Mouse (Mus musculus) stomach, embryonic 14.5 days (tissue): ENCODE measurements around the gene Tedc1. TPM values are rescaled to one million over a fixed set of nuclear protein-coding genes. Genes with fewer than 3 reads are reported as not detected.

ENCODE experiments used
- ATAC-seq: fragments of 200-750 bp; cut with Nextera tagmentation; 2 replicates; pipeline ENCODE4 v1.8.0; 2017; ENCODE audit warnings: low read depth, moderate TSS enrichment; ENCODE audit not compliant: insufficient number of reproducible peaks, insufficient read depth, low FRiP score
- H3K27ac ChIP-seq: fragments of 300-500 bp; sonication (generic); 2 replicates; pipeline ENCODE4 v1.5.1; 2014; ENCODE audit warnings: mild to moderate bottlenecking, low read length, moderate library complexity, mixed read lengths
- H3K27me3 ChIP-seq: fragments of 300-500 bp; sonication (generic); 2 replicates; pipeline ENCODE4 v1.6.1; 2014; ENCODE audit warnings: low read length, control low read depth, mixed read lengths; ENCODE audit not compliant: control insufficient read depth, insufficient read depth
- H3K36me3 ChIP-seq: fragments of 300-500 bp; sonication (generic); 2 replicates; pipeline ENCODE4 v1.6.1; 2014; ENCODE audit warnings: mild to moderate bottlenecking, control low read depth, low read length, moderate library complexity, mixed read lengths; ENCODE audit not compliant: control insufficient read depth, insufficient read depth
- H3K4me1 ChIP-seq: fragments of 300-500 bp; sonication (generic); 2 replicates; pipeline ENCODE4 v1.6.1; 2014; ENCODE audit warnings: low read length, control low read depth, mixed read lengths; ENCODE audit not compliant: control insufficient read depth, insufficient read depth
- H3K4me2 ChIP-seq: fragments of 300-500 bp; sonication (generic); replicated peaks from 2 replicates; pipeline ENCODE4 v1.6.1; 2014; ENCODE audit warnings: low read depth, low read length, control low read depth
- H3K4me3 ChIP-seq: fragments of 300-500 bp; sonication (generic); 2 replicates; pipeline ENCODE4 v1.5.1; 2014; ENCODE audit warnings: low read depth, low read length, control low read depth
- H3K9ac ChIP-seq: fragments of 300-500 bp; sonication (generic); replicated peaks from 2 replicates; pipeline ENCODE4 v1.6.1; 2014; ENCODE audit warnings: low read depth, mild to moderate bottlenecking, control low read depth, low read length, moderate library complexity, mixed read lengths
- H3K9me3 ChIP-seq: fragments of 300-500 bp; sonication (generic); 2 replicates; pipeline ENCODE4 v1.6.1; 2016; ENCODE audit warnings: low read depth, low read length, control low read depth; ENCODE audit not compliant: control insufficient read depth
- WGBS: fragments of 180-500 bp; shearing (Covaris S2); extraction: QIAGEN DNeasy Blood & Tissue Kit; methylation state at CpG from one replicate; pipeline ENCODE4 v1.1.7; 2014; 5-methylcytosine and 5-hydroxymethylcytosine counted together
- polyA plus RNA-seq: library from polyadenylated mRNA; unstranded; fragments of >200 nt; fragmentation: Nextera tagmentation; extraction: Ambion mirVana; gene quantifications from 2 replicates; pipeline ENCODE4 v1.2.1, GENCODE M21; 2014

Gene Tedc1
- polyA plus RNA-seq, 1 experiment from 2014 or later, result 34.7 TPM

DNA sequence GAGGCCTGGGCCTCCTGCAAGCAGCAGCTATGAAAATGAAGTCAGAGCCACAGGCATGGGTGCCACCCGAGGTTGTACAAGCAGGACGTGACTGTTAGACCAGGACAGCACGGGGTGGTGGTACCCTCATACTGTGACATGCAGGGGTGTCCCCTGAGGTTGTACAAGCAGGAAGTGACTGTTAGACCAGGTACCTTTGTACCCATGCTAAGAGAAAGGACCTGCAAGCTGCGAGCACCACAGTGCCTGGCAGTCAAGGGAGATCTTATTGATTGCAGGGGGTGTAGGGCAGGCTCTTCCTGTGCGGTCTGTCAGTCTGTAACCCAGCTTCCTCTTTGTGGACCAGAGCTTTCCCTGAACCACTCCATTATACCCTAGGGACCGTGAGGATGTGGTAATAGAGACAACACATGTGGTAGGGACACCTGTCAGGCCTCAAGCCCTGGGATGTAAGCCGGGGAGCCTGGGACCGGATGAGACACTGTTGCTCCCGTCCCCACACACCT, 11.9 kb downstream of the Tedc1 start:
- H3K27ac ChIP-seq, result no peak overlapping the region
- H3K9me3 ChIP-seq, result no peaks in the 10 kb centered on the region
- H3K4me2 ChIP-seq, result no peak overlapping the region
- no peaks in the 10 kb centered on the region for H3K4me1 ChIP-seq
- no peak overlapping the region for H3K9ac ChIP-seq
- WGBS, result 75% methylated on average over 9 of the region's 9 CpGs
- no peak overlapping the region for H3K4me3 ChIP-seq
- ATAC-seq, result no peak
- peaks cover 2% of the 10 kb centered on the region; the same call in 1 of the 2 replicates for H3K36me3 ChIP-seq
- H3K27me3 ChIP-seq, result no peaks in the 10 kb centered on the region

DNA sequence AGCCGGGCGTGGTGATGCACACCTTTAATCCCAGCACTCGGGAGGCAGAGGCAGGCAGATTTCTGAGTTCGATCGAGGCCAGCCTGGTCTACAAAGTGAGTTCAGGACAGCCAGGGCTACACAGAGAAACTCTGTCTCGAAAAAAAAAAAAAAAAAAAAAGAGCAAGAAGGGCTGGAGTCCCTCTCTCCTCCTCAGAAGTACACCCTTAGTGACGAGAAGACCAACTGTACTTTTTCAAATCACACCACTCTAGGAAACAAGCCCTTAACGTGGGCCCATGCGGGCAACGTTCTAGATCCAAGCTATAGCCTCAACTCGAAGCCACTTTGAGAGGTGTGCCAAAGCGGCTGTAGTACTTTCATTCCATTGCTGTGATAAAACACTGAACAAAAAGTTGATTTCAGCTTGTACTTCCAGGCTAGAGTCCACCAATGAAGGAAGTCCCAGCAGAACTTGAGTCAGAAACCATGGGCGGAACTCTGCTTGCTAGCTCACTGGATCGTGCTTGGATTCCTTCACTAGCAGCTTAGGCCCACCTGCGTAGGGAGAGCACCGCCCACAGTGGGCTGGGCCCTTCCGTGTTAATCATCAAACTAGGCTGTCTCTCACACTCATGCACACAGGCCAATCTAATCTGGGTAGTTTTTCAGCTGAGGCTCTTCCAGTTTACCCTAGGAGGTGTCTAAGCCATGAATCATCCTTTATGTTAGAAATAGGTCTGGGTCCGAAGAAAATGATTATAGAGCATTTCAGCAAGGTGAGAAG, 20.9 kb downstream of the Tedc1 start:
- ATAC-seq, result no peak
- 85% methylated on average over 18 of the region's 18 CpGs for WGBS

DNA sequence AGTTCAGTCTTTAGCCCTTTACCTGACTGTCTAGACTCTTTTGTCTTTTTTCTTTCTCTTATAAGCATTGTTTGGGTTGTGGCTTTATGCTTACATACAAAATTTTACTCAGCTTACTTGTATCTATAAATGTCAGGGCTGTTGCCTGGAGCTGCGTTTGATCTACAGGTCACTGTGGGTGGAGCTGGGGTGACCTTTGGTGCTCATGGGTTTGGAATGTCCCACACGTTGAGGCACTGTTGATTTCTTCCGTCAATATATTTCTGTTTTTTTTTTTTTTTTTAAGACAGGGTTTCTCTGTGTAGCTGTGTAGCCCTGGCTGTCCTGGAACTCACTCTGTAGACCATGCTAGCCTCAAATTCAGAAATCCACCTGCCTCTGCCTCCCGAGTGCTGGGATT, 24.8 kb downstream of the Tedc1 start:
- 0 out of 2 replicates have a peak, but pooled peaks cover under 1% of the 10 kb centered on the region for H3K4me1 ChIP-seq
- no peak for ATAC-seq
- H3K4me3 ChIP-seq, result no peak overlapping the region
- no peaks in the 10 kb centered on the region for H3K9me3 ChIP-seq
- no peak overlapping the region for H3K4me2 ChIP-seq
- 39% methylated on average over 4 of the region's 4 CpGs for WGBS
- H3K36me3 ChIP-seq, result no peaks in the 10 kb centered on the region
- no peak overlapping the region for H3K9ac ChIP-seq
- H3K27ac ChIP-seq, result no peak overlapping the region
- H3K27me3 ChIP-seq, result no peaks in the 10 kb centered on the region

More for the DNA sequence above, 20.9 kb downstream of the Tedc1 start:
- no peak overlapping the region for H3K27ac ChIP-seq
- no peak overlapping the region for H3K9ac ChIP-seq
- no peaks in the 10 kb centered on the region for H3K9me3 ChIP-seq
- H3K4me2 ChIP-seq, result no peak overlapping the region
- no peaks in the 10 kb centered on the region for H3K4me1 ChIP-seq
- no peaks in the 10 kb centered on the region for H3K27me3 ChIP-seq
- H3K4me3 ChIP-seq, result no peak overlapping the region
- no peaks in the 10 kb centered on the region for H3K36me3 ChIP-seq

DNA sequence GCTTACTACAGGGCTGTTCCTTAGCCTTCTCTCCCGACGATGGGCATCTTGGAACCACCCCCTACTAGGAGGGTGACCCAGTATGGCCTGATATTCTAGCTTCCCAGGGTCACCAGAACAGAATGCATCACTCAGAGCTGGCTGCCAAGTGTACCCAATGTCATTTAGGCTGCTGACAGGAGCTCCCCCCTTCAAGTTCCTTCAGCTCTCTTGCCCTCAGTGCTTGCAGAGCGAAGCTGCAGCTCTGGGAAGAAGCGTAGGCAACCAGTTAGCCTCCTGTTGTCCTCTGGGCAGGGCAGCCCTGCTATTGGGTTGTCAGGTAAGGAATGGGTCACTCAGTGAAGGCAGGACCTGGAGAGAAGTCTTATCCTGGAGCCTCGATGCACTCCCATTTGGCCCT, 28.7 kb downstream of the Tedc1 start:
- no peaks in the 10 kb centered on the region for H3K9me3 ChIP-seq
- H3K36me3 ChIP-seq, result no peaks in the 10 kb centered on the region; the same call in 1 of the 2 replicates
- H3K4me2 ChIP-seq, result no peak overlapping the region; the same call in 1 of the 2 replicates
- H3K4me3 ChIP-seq, result no peak overlapping the region
- ATAC-seq, result no peak
- H3K4me1 ChIP-seq, result peaks cover 13% of the 10 kb centered on the region; the same call in 1 of the 2 replicates
- 59% methylated on average over 5 of the region's 5 CpGs for WGBS
- no peak overlapping the region for H3K9ac ChIP-seq
- peaks cover 5% of the 10 kb centered on the region; the same call in 1 of the 2 replicates for H3K27me3 ChIP-seq
- no peak overlapping the region for H3K27ac ChIP-seq

DNA sequence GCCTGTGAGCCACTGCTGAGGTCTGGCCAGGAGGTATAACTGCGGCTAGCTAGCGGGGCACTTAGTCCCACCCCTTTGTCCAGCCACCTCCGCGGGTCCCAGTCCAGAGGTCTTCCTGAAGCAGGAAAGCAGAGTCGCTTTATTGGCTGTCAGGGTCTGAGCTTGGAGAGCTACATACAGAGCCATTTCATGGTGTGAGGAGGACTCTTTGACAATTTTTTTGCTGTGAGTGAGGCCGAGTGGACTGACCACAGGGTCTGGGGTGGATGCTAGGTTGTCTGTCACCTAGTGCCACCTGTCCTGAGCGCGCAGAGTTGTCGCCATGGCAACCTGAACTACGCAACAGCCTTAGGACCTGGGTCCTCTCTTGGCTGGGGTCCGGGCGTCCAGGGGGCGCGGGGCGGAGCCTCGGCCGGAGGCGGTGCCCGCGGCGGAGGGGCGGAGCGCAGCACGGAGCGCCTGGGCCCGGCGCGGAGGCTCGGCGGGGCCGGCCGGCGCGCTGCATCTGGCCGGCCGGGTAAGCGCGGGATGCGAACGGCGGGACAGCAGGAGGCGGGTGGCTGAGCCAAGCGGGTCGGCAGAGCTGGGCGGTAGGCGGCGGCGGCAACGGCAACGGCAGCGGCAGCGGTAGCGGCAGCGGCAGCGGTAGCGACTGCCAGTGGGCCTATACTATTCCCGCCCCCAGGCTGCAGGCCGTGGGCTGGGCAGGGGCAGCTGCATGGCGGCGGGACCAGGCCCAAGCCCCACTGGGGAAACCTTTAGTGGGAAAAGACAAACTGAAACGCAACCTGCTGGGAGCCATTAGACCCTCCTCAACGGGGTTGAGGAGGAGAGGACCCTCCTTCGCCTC, 29.4 kb downstream of the Tedc1 start, which contains the start of gene Tmem121:
TSS of gene Tmem121 (plus strand) at position 489 of the 850 bp plus-strand sequence.
- Histone ChIP-seq H3K4me2 (peak within 1 kb of the TSS; percentile 84), H3K4me1 (peaks cover 13% of the 10 kb centered on the region; the same call in 1 of the 2 replicates), H3K36me3 (no peaks in the 10 kb centered on the region; the same call in 1 of the 2 replicates), H3K27ac (no peak within 1 kb of the TSS), H3K4me3 (peak within 1 kb of the TSS; percentile 54), H3K9me3 (no peaks in the 10 kb centered on the region), H3K9ac (peak within 1 kb of the TSS; percentile 42), H3K27me3 (peaks cover 5% of the 10 kb centered on the region; the same call in 1 of the 2 replicates)
- ATAC-seq, result peak; percentile 17; the same call in 1 of the 2 replicates
- WGBS, result 2% methylated on average over 62 of the region's 63 CpGs

DNA sequence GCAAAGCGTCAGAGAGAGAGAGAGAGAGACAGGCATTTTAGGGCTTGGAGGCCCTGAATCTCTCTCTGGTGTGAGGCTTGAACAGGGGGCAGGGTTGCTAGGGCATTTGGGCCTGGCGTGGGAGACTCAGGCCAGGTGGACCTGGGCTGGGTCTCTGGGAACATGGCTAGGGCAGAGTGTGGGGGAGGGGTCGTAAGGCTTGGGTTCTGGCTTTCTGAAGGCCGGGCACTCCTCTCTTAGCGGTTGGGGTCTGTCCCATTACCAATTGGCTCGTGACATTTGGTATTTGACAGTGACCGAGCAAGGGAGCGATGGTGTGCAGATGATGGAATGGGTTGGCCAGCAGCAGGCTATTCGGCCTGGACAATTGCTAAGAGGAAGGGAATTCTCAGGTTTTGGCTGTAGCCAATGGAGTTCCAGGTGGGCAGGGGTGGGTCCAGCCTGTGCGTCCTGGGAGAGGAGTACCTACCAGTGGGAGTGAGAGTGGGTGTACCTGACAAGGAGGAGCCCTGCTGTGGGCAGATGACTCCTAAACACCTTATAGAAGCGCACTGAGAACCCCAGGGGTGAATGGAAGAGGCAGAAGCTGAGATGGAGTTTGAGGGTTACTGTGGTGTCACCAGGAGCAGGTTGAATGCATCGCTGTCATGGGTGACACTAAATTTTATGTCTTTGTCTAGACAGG, 30.2 kb downstream of the Tedc1 start:
- Histone ChIP-seq H3K4me1 (peaks cover 13% of the 10 kb centered on the region; the same call in 1 of the 2 replicates), H3K4me3 (peak overlapping the region; percentile 54), H3K36me3 (no peaks in the 10 kb centered on the region; the same call in 1 of the 2 replicates), H3K9me3 (no peaks in the 10 kb centered on the region), H3K27me3 (peaks cover 5% of the 10 kb centered on the region; the same call in 1 of the 2 replicates), H3K4me2 (peak overlapping the region; percentile 84), H3K27ac (no peak overlapping the region), H3K9ac (peak overlapping the region; percentile 42)
- 42% methylated on average over 12 of the region's 12 CpGs for WGBS
- no peak for ATAC-seq

GRCm38 (mm10) chr12:113187011-113187375, 30.8 kb downstream of the Tedc1 start:
- peak overlapping the region; percentile 84 for H3K4me2 ChIP-seq

More at GRCm38 (mm10) chr12:113187011-113187375, 30.8 kb downstream of the Tedc1 start:
- Histone ChIP-seq H3K9me3 (no peaks in the 10 kb centered on the region), H3K4me3 (peak overlapping the region; percentile 26; the same call in 1 of the 2 replicates), H3K27ac (no peak overlapping the region), H3K27me3 (peaks cover 5% of the 10 kb centered on the region; the same call in 1 of the 2 replicates), H3K9ac (no peak overlapping the region), H3K36me3 (no peaks in the 10 kb centered on the region; the same call in 1 of the 2 replicates), H3K4me1 (peaks cover 13% of the 10 kb centered on the region; the same call in 1 of the 2 replicates)
- WGBS, result 59% methylated on average over 4 of the region's 4 CpGs
- ATAC-seq, result no peak
